Mouse (Mus musculus) lung, adult 2 months (tissue): ENCODE measurements around the gene Tlk1. TPM values are rescaled to one million over a fixed set of nuclear protein-coding genes. Genes with fewer than 3 reads are reported as not detected.

ENCODE experiments used
- DNase-seq: peaks from one replicate; pipeline ENCODE4 v3.0.0; 2022
- H3K4me1 ChIP-seq: fragments of 200-500 bp; 2 replicates; pipeline ENCODE4 v1.6.1; 2011; ENCODE audit warnings: low read length; ENCODE audit not compliant: control insufficient read depth, insufficient read depth
- H3K4me3 ChIP-seq: fragments of 200-500 bp; replicated peaks from 2 replicates; pipeline ENCODE3; 2011; ENCODE audit warnings: low read depth, mild to moderate bottlenecking, control low read depth, low read length; ENCODE audit errors: extremely low read depth
- CTCF ChIP-seq: fragments of 200-500 bp; IDR thresholded peaks from 2 replicates; pipeline ENCODE4 v1.5.1; 2011; ENCODE audit warnings: mild to moderate bottlenecking, low read length, control low read depth; ENCODE audit not compliant: insufficient read depth
- POLR2A ChIP-seq: fragments of 200-500 bp; IDR thresholded peaks from 2 replicates; pipeline ENCODE4 v1.6.1; 2011; ENCODE audit warnings: low read depth, mild to moderate bottlenecking, control low read depth, low read length, borderline replicate concordance; ENCODE audit errors: extremely low read depth
- WGBS: fragments of 180-500 bp; shearing (Covaris S2); methylation state at CpG from one replicate; pipeline ENCODE4 v1.1.7; 2018; 5-methylcytosine and 5-hydroxymethylcytosine counted together
- polyA plus RNA-seq: library from polyadenylated mRNA; depleted of rRNA; stranded (reverse); fragments of >200 nt; gene quantifications from 2 replicates; pipeline ENCODE4 v1.2.3, GENCODE M21; 2012; rRNA removed

Gene Tlk1
- polyA plus RNA-seq, 1 experiment: 12.3 TPM

DNA sequence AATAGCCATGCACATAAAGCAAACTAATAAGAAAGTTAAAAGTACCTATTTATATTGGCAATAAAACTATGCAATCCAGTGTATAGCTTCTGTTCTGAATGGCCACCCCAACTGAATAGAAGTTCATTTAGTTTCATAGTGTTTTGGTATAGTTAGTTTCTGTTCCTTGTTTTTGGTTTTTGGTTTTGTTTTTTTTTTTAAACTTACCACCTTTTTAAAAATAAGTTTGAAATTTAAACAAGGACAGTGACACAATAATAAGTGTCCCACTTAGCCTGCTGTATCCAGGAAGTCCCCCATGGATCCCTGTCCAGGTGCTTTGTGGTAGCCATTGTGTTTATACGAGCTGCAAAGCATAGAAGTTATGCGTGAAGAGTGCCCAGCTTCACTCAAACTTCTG is 156.3 kb downstream of the Tlk1 start:
- no peak overlapping the region for H3K4me3 ChIP-seq
- DNase-seq: no peak
- TF ChIP-seq CTCF (no peak), POLR2A (no peak)
- 62% methylated on average over 2 of the region's 2 CpGs for WGBS
- peaks cover 27% of the 10 kb centered on the region for H3K4me1 ChIP-seq

DNA sequence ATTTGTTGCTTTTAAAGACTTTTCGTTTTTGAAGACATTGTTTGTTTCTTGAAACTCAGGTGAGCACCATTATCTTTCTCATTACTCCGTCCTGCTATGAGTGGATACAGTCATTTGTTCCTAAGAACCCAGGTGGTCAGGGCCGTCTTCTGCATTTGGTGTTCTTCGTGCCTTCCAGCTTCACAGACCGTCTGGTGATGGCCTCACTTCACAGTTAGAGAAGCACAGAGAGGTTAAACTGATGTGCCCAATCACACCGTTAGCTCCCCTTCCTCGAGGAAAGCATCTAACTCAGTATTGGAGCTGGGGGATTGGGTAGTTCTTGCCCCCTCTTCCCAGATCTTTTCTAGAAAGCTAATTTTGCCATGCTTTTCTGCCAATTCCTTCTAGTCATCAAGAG is 158.5 kb downstream of the Tlk1 start:
- no peak for DNase-seq
- Histone ChIP-seq H3K4me3 (no peak overlapping the region), H3K4me1 (peaks cover 38% of the 10 kb centered on the region)
- WGBS: 75% methylated on average over 7 of the region's 7 CpGs
- TF ChIP-seq POLR2A (no peak), CTCF (no peak)

DNA sequence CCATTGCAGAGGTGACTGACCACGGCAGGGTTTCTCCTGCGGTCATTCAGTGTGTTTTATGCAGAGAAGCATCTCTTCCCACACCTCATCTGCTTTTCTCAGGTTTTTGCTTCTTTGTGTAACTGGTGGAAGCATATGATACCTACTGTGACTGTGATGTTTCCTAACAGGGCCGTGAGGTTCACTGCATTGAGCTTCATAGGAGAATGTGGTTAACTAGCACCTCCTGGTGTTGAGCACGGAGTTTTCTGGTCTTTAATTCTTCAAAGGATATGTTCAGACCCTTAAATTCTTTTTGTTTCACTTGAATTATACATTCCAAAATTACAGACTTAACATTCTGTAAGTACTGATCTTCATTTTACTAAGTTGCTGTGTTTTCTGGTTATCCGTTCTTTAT is 161.8 kb downstream of the Tlk1 start:
- DNase-seq: no peak
- 63% methylated on average over 5 of the region's 5 CpGs for WGBS
- H3K4me1 ChIP-seq: peaks cover 24% of the 10 kb centered on the region
- no peak overlapping the region for H3K4me3 ChIP-seq
- TF ChIP-seq POLR2A (no peak), CTCF (no peak)

Other genes with a start within 250 kb of the Tlk1 start
- gene Gorasp2, start 164.2 kb downstream of the Tlk1 start, polyA plus RNA-seq: 93.3 and 95.5 TPM in 2 replicates
- gene Gm26558, start 163.6 kb downstream of the Tlk1 start, polyA plus RNA-seq: 0.47 and 1.2 TPM in 2 replicates
- gene Dcaf17, start 229.6 kb upstream of the Tlk1 start, polyA plus RNA-seq: 4.4 and 4.8 TPM in 2 replicates
- 2.9 and 6.1 TPM in 2 replicates for gene Mettl8, start 229.9 kb upstream of the Tlk1 start, polyA plus RNA-seq